Mouse (Mus musculus): ENCODE measurements around the gene Fbxo46.

- peak; percentile 51 for TF ChIP-seq CTCF (IDR thresholded peaks at IDR 0.05; ENCODE audit: low read depth)
- no peak for TF ChIP-seq EP300 (IDR thresholded peaks at IDR 0.05; ENCODE audit: low read depth)
These were observed 36.3 kb downstream of the Fbxo46 start for GRCm38 (mm10) chr7:19155825-19156475.
